Mouse (Mus musculus): ENCODE measurements at regions not wholly inside any gene's neighbourhood (a gene's known extent, or its start where the extent isn't known, plus 50 kb on each side); places are given as distances from the start of the nearest gene placed in this dataset.

DNA sequence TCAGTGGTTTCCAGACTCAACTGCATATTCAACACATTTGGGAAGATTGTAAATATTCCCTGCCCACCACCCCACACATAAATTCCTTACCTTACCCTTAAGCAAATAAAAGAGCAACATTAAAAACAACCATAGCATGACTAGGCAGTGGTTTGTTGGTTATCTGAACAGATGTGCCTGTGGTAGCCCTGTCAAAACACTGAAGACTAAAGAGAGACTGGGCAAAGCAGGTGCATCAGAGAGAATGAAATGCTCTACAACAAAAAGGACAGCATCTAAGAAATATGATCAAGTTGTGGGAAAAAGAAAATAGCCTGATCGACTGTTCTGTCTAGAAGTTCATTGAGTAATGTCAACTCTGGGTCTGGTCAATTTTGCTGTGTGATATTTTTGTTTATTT lies 114.6 kb downstream of the Nuf2 start:
- Histone ChIP-seq H3K79me2 (ENCODE audit: control insufficient read depth, insufficient read depth) (no peaks in the 10 kb centered on the region), H3K36me3 (ENCODE audit: control insufficient read depth, insufficient read depth) (no peaks in the 10 kb centered on the region), H3K4me3 (ENCODE audit: insufficient read depth, poor library complexity, severe bottlenecking) (no peak overlapping the region), H3ac (ENCODE audit: control insufficient read depth, insufficient read length, low read depth) (no peak overlapping the region), H3K27me3 (ENCODE audit: control insufficient read depth, insufficient read depth, insufficient read length) (no peaks in the 10 kb centered on the region), H3K79me3 (ENCODE audit: low read depth) (no peaks in the 10 kb centered on the region)
- TF ChIP-seq MYOD1 (IDR thresholded peaks at IDR 0.05; ENCODE audit: control insufficient read depth, insufficient read length, low read depth), result peak; percentile 86
- no peak for TF ChIP-seq USF1 (IDR thresholded peaks at IDR 0.05; ENCODE audit: low read depth)

DNA sequence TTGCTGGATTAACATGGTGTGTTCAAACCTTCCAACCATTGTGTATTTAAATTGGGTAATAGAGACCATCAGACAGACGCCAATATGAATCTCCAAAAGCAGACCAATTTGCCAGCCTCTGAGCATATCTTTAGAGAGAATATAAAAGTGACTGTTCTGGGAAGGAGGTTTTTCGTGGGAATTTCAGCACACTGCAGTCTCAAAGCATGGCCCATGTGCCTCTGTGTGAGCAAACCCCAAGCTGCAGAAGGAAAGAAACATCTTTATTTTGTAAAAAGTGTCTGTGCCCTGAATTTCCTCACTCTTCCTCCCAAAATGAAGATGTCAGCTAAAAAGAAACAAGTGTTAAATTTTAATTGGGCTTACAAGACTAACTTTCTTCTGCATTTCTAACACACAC lies 123.1 kb downstream of the Nuf2 start:
- H3K36me3 ChIP-seq (ENCODE audit: control insufficient read depth, insufficient read depth), result no peaks in the 10 kb centered on the region
- TF ChIP-seq MAX (IDR thresholded peaks at IDR 0.05) (no peak), CEBPB (IDR thresholded peaks at IDR 0.05; ENCODE audit: low read depth) (no peak), MYOG (IDR thresholded peaks at IDR 0.05; ENCODE audit: control insufficient read depth, extremely low read depth, insufficient read length) (no peak), FOSL1 (IDR thresholded peaks at IDR 0.05; ENCODE audit: insufficient read depth, low read length, poor library complexity, severe bottlenecking) (no peak), MYOD1 (IDR thresholded peaks at IDR 0.05; ENCODE audit: control insufficient read depth, insufficient read length, low read depth) (no peak), CTCF (IDR thresholded peaks at IDR 0.05; ENCODE audit: control insufficient read depth, insufficient read depth, insufficient read length) (no peak), USF1 (IDR thresholded peaks at IDR 0.05; ENCODE audit: low read depth) (no peak)
- H3K27me3 ChIP-seq (ENCODE audit: control insufficient read depth, insufficient read depth, insufficient read length), result no peaks in the 10 kb centered on the region
- no peaks in the 10 kb centered on the region for H3K79me3 ChIP-seq (ENCODE audit: low read depth)
- no peak overlapping the region for H3K4me3 ChIP-seq (ENCODE audit: insufficient read depth, poor library complexity, severe bottlenecking)
- H3ac ChIP-seq (ENCODE audit: control insufficient read depth, insufficient read length, low read depth), result no peak overlapping the region
- no peaks in the 10 kb centered on the region for H3K79me2 ChIP-seq (ENCODE audit: control insufficient read depth, insufficient read depth)

DNA sequence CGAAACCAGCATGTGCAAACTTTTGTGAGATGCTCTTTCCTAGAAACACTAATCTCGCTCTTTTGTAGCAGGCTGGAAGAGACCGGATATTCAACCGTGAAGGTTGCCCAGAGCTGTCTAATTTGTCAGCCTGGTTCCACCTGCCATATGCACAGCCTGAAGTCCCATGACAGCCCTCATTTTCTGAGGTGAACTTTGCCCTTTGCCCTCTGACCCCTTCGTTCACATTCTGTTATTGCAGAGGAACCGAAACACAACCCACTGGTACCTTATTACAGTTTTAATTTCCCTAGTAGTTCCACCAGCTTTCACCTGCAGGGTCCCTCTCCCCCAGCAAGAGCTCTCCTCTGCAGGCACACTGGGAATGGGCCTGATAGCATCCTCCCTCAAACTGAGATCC lies 130.4 kb downstream of the Nuf2 start:
- Histone ChIP-seq H3K27me3 (ENCODE audit: control insufficient read depth, insufficient read depth, insufficient read length) (no peaks in the 10 kb centered on the region), H3K36me3 (ENCODE audit: control insufficient read depth, insufficient read depth) (no peaks in the 10 kb centered on the region), H3ac (ENCODE audit: control insufficient read depth, insufficient read length, low read depth) (no peak overlapping the region), H3K79me3 (ENCODE audit: low read depth) (no peaks in the 10 kb centered on the region), H3K79me2 (ENCODE audit: control insufficient read depth, insufficient read depth) (no peaks in the 10 kb centered on the region), H3K4me3 (ENCODE audit: insufficient read depth, poor library complexity, severe bottlenecking) (no peak overlapping the region)
- TF ChIP-seq CEBPB (IDR thresholded peaks at IDR 0.05; ENCODE audit: low read depth) (no peak), FOSL1 (IDR thresholded peaks at IDR 0.05; ENCODE audit: insufficient read depth, low read length, poor library complexity, severe bottlenecking) (no peak), CTCF (IDR thresholded peaks at IDR 0.05; ENCODE audit: control insufficient read depth, insufficient read depth, insufficient read length) (no peak), USF1 (IDR thresholded peaks at IDR 0.05; ENCODE audit: low read depth) (no peak), MYOG (IDR thresholded peaks at IDR 0.05; ENCODE audit: control insufficient read depth, extremely low read depth, insufficient read length) (no peak), MYOD1 (IDR thresholded peaks at IDR 0.05; ENCODE audit: control insufficient read depth, insufficient read length, low read depth) (no peak), MAX (IDR thresholded peaks at IDR 0.05) (no peak)

DNA sequence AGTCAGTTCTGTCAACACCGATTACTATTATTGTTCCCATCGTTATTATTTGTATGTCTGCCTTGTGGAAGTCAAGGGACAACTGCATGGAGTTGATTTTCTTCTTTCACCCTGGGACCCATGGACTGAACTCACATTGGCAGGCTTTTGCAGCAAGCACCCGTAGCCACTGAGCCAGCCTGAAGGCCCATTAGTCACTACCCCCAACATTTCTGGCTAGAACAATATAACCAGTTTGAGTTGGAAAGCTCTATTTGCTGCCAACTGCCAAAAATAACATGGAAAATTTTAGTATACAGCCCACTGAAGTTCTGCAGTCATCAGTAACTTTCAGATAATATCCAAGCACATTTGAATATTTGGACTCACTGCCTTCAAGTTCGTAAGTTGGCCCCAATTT lies 133.9 kb downstream of the Nuf2 start:
- Histone ChIP-seq H3K79me3 (ENCODE audit: low read depth) (no peaks in the 10 kb centered on the region), H3K27me3 (ENCODE audit: control insufficient read depth, insufficient read depth, insufficient read length) (no peaks in the 10 kb centered on the region)
- no peak for TF ChIP-seq MAX (IDR thresholded peaks at IDR 0.05)
- TF ChIP-seq CEBPB (IDR thresholded peaks at IDR 0.05; ENCODE audit: low read depth), result no peak
- TF ChIP-seq MYOD1 (IDR thresholded peaks at IDR 0.05; ENCODE audit: control insufficient read depth, insufficient read length, low read depth), result no peak
- TF ChIP-seq FOSL1 (IDR thresholded peaks at IDR 0.05; ENCODE audit: insufficient read depth, low read length, poor library complexity, severe bottlenecking), result no peak
- no peak for TF ChIP-seq MYOG (IDR thresholded peaks at IDR 0.05; ENCODE audit: control insufficient read depth, extremely low read depth, insufficient read length)
- no peak for TF ChIP-seq USF1 (IDR thresholded peaks at IDR 0.05; ENCODE audit: low read depth)
- no peak for TF ChIP-seq CTCF (IDR thresholded peaks at IDR 0.05; ENCODE audit: control insufficient read depth, insufficient read depth, insufficient read length)

GRCm38 (mm10) chr1:169387056-169387455 lies 144.2 kb downstream of the Nuf2 start:
- H3K36me3 ChIP-seq (ENCODE audit: control insufficient read depth, insufficient read depth), result no peaks in the 10 kb centered on the region
- no peak overlapping the region for H3K4me3 ChIP-seq (ENCODE audit: insufficient read depth, poor library complexity, severe bottlenecking)
- no peaks in the 10 kb centered on the region for H3K79me3 ChIP-seq (ENCODE audit: low read depth)
- no peaks in the 10 kb centered on the region for H3K79me2 ChIP-seq (ENCODE audit: control insufficient read depth, insufficient read depth)
- no peak overlapping the region for H3ac ChIP-seq (ENCODE audit: control insufficient read depth, insufficient read length, low read depth)
- no peaks in the 10 kb centered on the region for H3K27me3 ChIP-seq (ENCODE audit: control insufficient read depth, insufficient read depth, insufficient read length)
- TF ChIP-seq FOSL1 (IDR thresholded peaks at IDR 0.05; ENCODE audit: insufficient read depth, low read length, poor library complexity, severe bottlenecking), result no peak
- TF ChIP-seq USF1 (IDR thresholded peaks at IDR 0.05; ENCODE audit: low read depth), result no peak
- no peak for TF ChIP-seq CTCF (IDR thresholded peaks at IDR 0.05; ENCODE audit: control insufficient read depth, insufficient read depth, insufficient read length)
- TF ChIP-seq MAX (IDR thresholded peaks at IDR 0.05), result no peak
- no peak for TF ChIP-seq MYOG (IDR thresholded peaks at IDR 0.05; ENCODE audit: control insufficient read depth, extremely low read depth, insufficient read length)
- no peak for TF ChIP-seq CEBPB (IDR thresholded peaks at IDR 0.05; ENCODE audit: low read depth)
- no peak for TF ChIP-seq MYOD1 (IDR thresholded peaks at IDR 0.05; ENCODE audit: control insufficient read depth, insufficient read length, low read depth)

More for the DNA sequence above, 133.9 kb downstream of the Nuf2 start:
- Histone ChIP-seq H3ac (ENCODE audit: control insufficient read depth, insufficient read length, low read depth) (no peak overlapping the region), H3K4me3 (ENCODE audit: insufficient read depth, poor library complexity, severe bottlenecking) (no peak overlapping the region), H3K79me2 (ENCODE audit: control insufficient read depth, insufficient read depth) (no peaks in the 10 kb centered on the region), H3K36me3 (ENCODE audit: control insufficient read depth, insufficient read depth) (no peaks in the 10 kb centered on the region)

DNA sequence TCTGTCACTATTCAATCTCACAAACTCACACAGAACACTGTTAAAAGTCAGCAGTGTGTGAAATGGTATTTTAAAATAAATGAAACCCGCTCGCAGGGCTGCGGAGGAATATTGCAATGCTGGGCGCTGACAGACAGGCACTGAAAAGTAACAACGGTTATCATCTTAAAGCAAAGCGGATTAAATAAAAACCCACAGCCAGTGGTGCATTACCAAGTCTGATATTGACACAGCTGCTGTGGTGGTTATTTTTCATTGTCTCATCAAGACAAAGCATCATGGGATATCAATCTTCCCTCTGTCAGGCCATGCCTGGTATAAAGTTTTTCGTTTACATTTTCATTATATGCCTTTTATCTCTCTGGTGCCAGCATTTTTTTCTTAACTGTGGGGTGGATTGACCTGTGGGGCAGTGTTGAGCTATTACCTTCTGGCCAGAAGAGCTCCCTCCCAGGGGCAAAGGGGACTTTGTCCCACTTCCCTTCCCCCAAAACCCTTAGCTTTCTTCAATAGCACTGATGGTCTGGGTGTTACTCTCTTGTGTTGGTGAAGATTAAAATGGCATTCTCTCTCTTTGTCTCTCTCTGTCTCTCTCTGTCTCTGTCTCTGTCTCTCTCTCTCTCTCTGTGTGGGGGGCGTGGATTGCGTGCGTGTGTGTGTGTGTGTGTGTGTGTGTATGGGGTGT lies 145.4 kb downstream of the Nuf2 start:
- H3K27me3 ChIP-seq (ENCODE audit: control insufficient read depth, insufficient read depth, insufficient read length), result no peaks in the 10 kb centered on the region
- H3K36me3 ChIP-seq (ENCODE audit: control insufficient read depth, insufficient read depth), result no peaks in the 10 kb centered on the region
- H3K79me2 ChIP-seq (ENCODE audit: control insufficient read depth, insufficient read depth), result no peaks in the 10 kb centered on the region
- H3ac ChIP-seq (ENCODE audit: control insufficient read depth, insufficient read length, low read depth), result no peak overlapping the region
- no peaks in the 10 kb centered on the region for H3K79me3 ChIP-seq (ENCODE audit: low read depth)
- no peak overlapping the region for H3K4me3 ChIP-seq (ENCODE audit: insufficient read depth, poor library complexity, severe bottlenecking)
- TF ChIP-seq CTCF (IDR thresholded peaks at IDR 0.05; ENCODE audit: control insufficient read depth, insufficient read depth, insufficient read length), result no peak
- peak; percentile 98 for TF ChIP-seq MYOD1 (IDR thresholded peaks at IDR 0.05; ENCODE audit: control insufficient read depth, insufficient read length, low read depth)
